Mouse (Mus musculus) liver, embryonic 15.5 days (tissue): ENCODE data around the gene Stk24. TPM values are rescaled to one million over a fixed set of nuclear protein-coding genes. Genes with fewer than 3 reads are reported as not detected.

Experiments
- ATAC-seq: fragments of 200-750 bp; cut with Nextera tagmentation; 2 replicates; pipeline ENCODE4 v1.8.0; 2017; ENCODE audit warnings: moderate number of reproducible peaks, mild to moderate bottlenecking, moderate library complexity; ENCODE audit not compliant: insufficient read depth
- H3K27ac ChIP-seq: fragments of 300-500 bp; sonication (generic); replicated peaks from 2 replicates; pipeline ENCODE4 v1.5.1; 2015; ENCODE audit warnings: mild to moderate bottlenecking, inconsistent platforms
- H3K27me3 ChIP-seq: fragments of 300-500 bp; sonication (generic); 2 replicates; pipeline ENCODE4 v1.6.1; 2015; ENCODE audit warnings: mild to moderate bottlenecking, inconsistent platforms
- H3K36me3 ChIP-seq: fragments of 300-500 bp; sonication (generic); replicated peaks from 2 replicates; pipeline ENCODE4 v1.6.1; 2015; ENCODE audit warnings: moderate library complexity, mild to moderate bottlenecking, inconsistent platforms
- H3K4me1 ChIP-seq: fragments of 300-500 bp; sonication (generic); replicated peaks from 2 replicates; pipeline ENCODE4 v1.6.1; 2015; ENCODE audit warnings: inconsistent platforms
- H3K4me2 ChIP-seq: fragments of 300-500 bp; sonication (generic); 2 replicates; pipeline ENCODE4 v1.6.1; 2015; ENCODE audit warnings: moderate library complexity, mild to moderate bottlenecking, inconsistent platforms
- H3K4me3 ChIP-seq: fragments of 300-500 bp; sonication (generic); replicated peaks from 2 replicates; pipeline ENCODE4 v1.5.1; 2015; ENCODE audit warnings: mild to moderate bottlenecking, inconsistent platforms
- H3K9ac ChIP-seq: fragments of 300-500 bp; sonication (generic); 2 replicates; pipeline ENCODE4 v1.6.1; 2015; ENCODE audit warnings: moderate library complexity, mild to moderate bottlenecking, inconsistent platforms
- H3K9me3 ChIP-seq: fragments of 300-500 bp; sonication (generic); replicated peaks from 2 replicates; pipeline ENCODE4 v1.6.1; 2016; ENCODE audit warnings: inconsistent platforms
- WGBS: fragments of 180-500 bp; shearing (Covaris S2); methylation state at CpG from one replicate; pipeline ENCODE4 v1.1.7; 2015; ENCODE audit warnings: mixed read lengths; ENCODE audit not compliant: insufficient replicate concordance; 5-methylcytosine and 5-hydroxymethylcytosine counted together
- polyA plus RNA-seq: library from polyadenylated mRNA; unstranded; fragments of >200 nt; fragmentation: Nextera tagmentation; extraction: Ambion mirVana; gene quantifications from 2 replicates; pipeline ENCODE4 v1.2.1, GENCODE M21; 2015

The Stk24 gene
- polyA plus RNA-seq, 1 experiment from 2014 or later = 29.3 TPM

GRCm38 (mm10) chr14:121379116-121379826, 540 bp downstream of the Stk24 start:
- Histone ChIP-seq H3K9ac (peak overlapping the region; percentile 98), H3K27me3 (peaks cover 14% of the 10 kb centered on the region), H3K4me3 (peak overlapping the region; percentile 99), H3K9me3 (no peaks in the 10 kb centered on the region), H3K4me1 (peaks cover 49% of the 10 kb centered on the region), H3K4me2 (peak overlapping the region; percentile 92), H3K27ac (peak overlapping the region; percentile 92), H3K36me3 (peaks cover 24% of the 10 kb centered on the region)
- under 1% methylated on average over 54 of the region's 79 CpGs for WGBS
- ATAC-seq = peak; percentile 92

GRCm38 (mm10) chr14:121378243-121379115, 1.3 kb downstream of the Stk24 start:
- Histone ChIP-seq H3K4me2 (peak overlapping the region; percentile 92), H3K36me3 (peaks cover 32% of the 10 kb centered on the region), H3K4me1 (peaks cover 57% of the 10 kb centered on the region), H3K4me3 (peak overlapping the region; percentile 99), H3K9me3 (no peaks in the 10 kb centered on the region), H3K27ac (peak overlapping the region; percentile 92), H3K27me3 (peaks cover 11% of the 10 kb centered on the region), H3K9ac (peak overlapping the region; percentile 98)
- under 1% methylated on average over 82 of the region's 83 CpGs for WGBS
- ATAC-seq = peak; percentile 80

GRCm38 (mm10) chr14:121376566-121376965, 3.2 kb downstream of the Stk24 start:
- WGBS = 27% methylated on average over 6 of the region's 6 CpGs
- Histone ChIP-seq H3K4me2 (peak overlapping the region; percentile 92), H3K4me1 (peaks cover 76% of the 10 kb centered on the region), H3K27ac (peak overlapping the region; percentile 51; the same call in 1 of the 2 replicates), H3K36me3 (peaks cover 47% of the 10 kb centered on the region), H3K27me3 (no peaks in the 10 kb centered on the region), H3K9ac (peak overlapping the region; percentile 45; the same call in 1 of the 2 replicates), H3K4me3 (peak overlapping the region; percentile 99; the same call in 1 of the 2 replicates), H3K9me3 (no peaks in the 10 kb centered on the region)
- ATAC-seq = no peak

GRCm38 (mm10) chr14:121373901-121374300, 5.9 kb downstream of the Stk24 start:
- Histone ChIP-seq H3K9me3 (no peaks in the 10 kb centered on the region), H3K4me2 (0 out of 2 replicates have a peak overlapping the region, but pooled peaks have one; percentile 6), H3K4me3 (no peak overlapping the region), H3K4me1 (peaks cover 93% of the 10 kb centered on the region), H3K27me3 (no peaks in the 10 kb centered on the region), H3K9ac (no peak overlapping the region), H3K36me3 (peaks cover 47% of the 10 kb centered on the region), H3K27ac (0 out of 2 replicates have a peak overlapping the region, but pooled peaks have one; percentile 2)
- WGBS = 85% methylated on average over 4 of the region's 4 CpGs
- no peak for ATAC-seq

- H3K27me3 ChIP-seq = no peaks in the 10 kb centered on the region
- 64% methylated on average over 9 of the region's 9 CpGs for WGBS
- no peak overlapping the region for H3K9ac ChIP-seq
- no peak overlapping the region for H3K4me3 ChIP-seq
- H3K27ac ChIP-seq = peak overlapping the region; percentile 63
- no peaks in the 10 kb centered on the region for H3K9me3 ChIP-seq
- ATAC-seq = no peak
- peaks cover 47% of the 10 kb centered on the region for H3K36me3 ChIP-seq
- peak overlapping the region; percentile 1 for H3K4me2 ChIP-seq
- H3K4me1 ChIP-seq = peaks cover 100% of the 10 kb centered on the region
Observed at GRCm38 (mm10) chr14:121373020-121373419, 6.8 kb downstream of the Stk24 start.

GRCm38 (mm10) chr14:121371911-121372820, 7.6 kb downstream of the Stk24 start:
- no peaks in the 10 kb centered on the region for H3K27me3 ChIP-seq
- H3K27ac ChIP-seq = peak overlapping the region; percentile 63
- peaks cover 47% of the 10 kb centered on the region for H3K36me3 ChIP-seq
- ATAC-seq = no peak
- H3K9ac ChIP-seq = no peak overlapping the region
- no peaks in the 10 kb centered on the region for H3K9me3 ChIP-seq
- H3K4me1 ChIP-seq = peaks cover 100% of the 10 kb centered on the region
- peak overlapping the region; percentile 1 for H3K4me2 ChIP-seq
- H3K4me3 ChIP-seq = no peak overlapping the region
- 29% methylated on average over 5 of the region's 5 CpGs for WGBS

GRCm38 (mm10) chr14:121369385-121369784, 10.4 kb downstream of the Stk24 start:
- no peak for ATAC-seq
- Histone ChIP-seq H3K9me3 (no peaks in the 10 kb centered on the region), H3K4me2 (peak overlapping the region; percentile 82), H3K27ac (peak overlapping the region; percentile 89), H3K9ac (peak overlapping the region; percentile 10; the same call in 1 of the 2 replicates), H3K4me3 (no peak overlapping the region), H3K27me3 (no peaks in the 10 kb centered on the region), H3K36me3 (peaks cover 25% of the 10 kb centered on the region), H3K4me1 (peaks cover 100% of the 10 kb centered on the region)
- WGBS = 47% methylated on average over 5 of the region's 5 CpGs

- 67% methylated on average over 4 of the region's 4 CpGs for WGBS
- H3K9me3 ChIP-seq = no peaks in the 10 kb centered on the region
Observed at GRCm38 (mm10) chr14:121368108-121368705, 11.6 kb downstream of the Stk24 start.

GRCm38 (mm10) chr14:121365991-121366728, 13.7 kb downstream of the Stk24 start:
- Histone ChIP-seq H3K27ac (peak overlapping the region; percentile 89), H3K27me3 (no peaks in the 10 kb centered on the region), H3K9me3 (no peaks in the 10 kb centered on the region), H3K36me3 (peaks cover 14% of the 10 kb centered on the region; the same call in 1 of the 2 replicates), H3K9ac (peak overlapping the region; percentile 53), H3K4me1 (peaks cover 100% of the 10 kb centered on the region), H3K4me2 (peak overlapping the region; percentile 82), H3K4me3 (peak overlapping the region; percentile 46)
- ATAC-seq = peak; percentile 82
- 11% methylated on average over 17 of the region's 17 CpGs for WGBS

More at GRCm38 (mm10) chr14:121368108-121368705, 11.6 kb downstream of the Stk24 start:
- H3K4me3 ChIP-seq = peak overlapping the region; percentile 8; the same call in 1 of the 2 replicates
- peak overlapping the region; percentile 37 for H3K9ac ChIP-seq
- ATAC-seq = peak; percentile 23
- peaks cover 14% of the 10 kb centered on the region for H3K36me3 ChIP-seq
- H3K4me1 ChIP-seq = peaks cover 100% of the 10 kb centered on the region
- no peaks in the 10 kb centered on the region for H3K27me3 ChIP-seq
- peak overlapping the region; percentile 82 for H3K4me2 ChIP-seq
- peak overlapping the region; percentile 89 for H3K27ac ChIP-seq
